Comparison of ENCODE assay signal across 23 mouse cellular contexts in genomic region chr13:109625466-109626129, GRCm38 (mm10).
DNase-seq lines count a peak whose midpoint lies in the region; ATAC-seq and TF ChIP-seq lines count a peak whose summit lies in the region.
"Had no signal": no experiment of that assay in that cellular context is flagged by ENCODE, and none has a peak within 500 bp of the region (broad histone marks: within the 10 kb centered on the region; RNA-seq: fewer than 3 reads in every experiment).

No protein-coding gene starts in this region.

- H3K4me1 ChIP-seq in heart, embryonic 13.5 days = peaks cover 34% of the 10 kb centered on the region
- no peaks in the 10 kb centered on the region for H3K4me1 ChIP-seq in testis, adult 2 months (ENCODE audit: control insufficient read depth, insufficient read depth, low read length)
- H3K4me1 ChIP-seq: forebrain, embryonic 13.5 days; hindbrain, embryonic 13.5 days; lung, embryonic 15.5 days; midbrain, embryonic 12.5 days; neural tube, embryonic 13.5 days had no signal

- intact Hi-C loops in heart, postnatal 10 days (cut with DNase I) = no loop called here

- H3K27ac ChIP-seq in heart, embryonic 13.5 days (replicated peaks) = peak overlapping the region; percentile 84
- no peak overlapping the region for H3K27ac ChIP-seq in testis, adult 2 months (ENCODE audit: control insufficient read depth, insufficient read depth, low read depth, low read length)
- H3K27ac ChIP-seq: forebrain, embryonic 13.5 days; hindbrain, embryonic 13.5 days; kidney, postnatal 0 days; limb, embryonic 13.5 days; lung, embryonic 15.5 days; midbrain, embryonic 12.5 days; neural tube, embryonic 13.5 days had no signal

- 77% methylated on average over 18 of the region's 18 CpGs for WGBS in heart, embryonic 13.5 days

- DNase-seq in heart, postnatal 10 days = no peak
- DNase-seq in testis, postnatal 10 days (ENCODE audit: low spot score) = no peak
- DNase-seq in ZHBTc4 (ENCODE audit: low read depth, low spot score) = peak; percentile 78
- no peak for DNase-seq in embryo, embryonic 10 days (ENCODE audit: low spot score)
- DNase-seq: adrenal gland, adult 8-10 months; B cell, adult 2 months; cerebellum, adult 2 months; cerebellum, postnatal 25 days; gastrocnemius, postnatal 25 days; kidney, adult 8-10 months; kidney, postnatal 4 days had no signal

- H3K4me3 ChIP-seq in heart, embryonic 13.5 days = no peak overlapping the region
- peak overlapping the region; percentile 74 for H3K4me3 ChIP-seq in testis, adult 2 months (ENCODE audit: control insufficient read depth, low read depth, low read length)
- H3K4me3 ChIP-seq: forebrain, embryonic 13.5 days; hindbrain, embryonic 13.5 days; limb, embryonic 13.5 days; lung, embryonic 15.5 days; midbrain, embryonic 12.5 days; neural tube, embryonic 13.5 days had no signal

- no peaks in the 10 kb centered on the region for H3K9me3 ChIP-seq in heart, embryonic 13.5 days
- H3K9me3 ChIP-seq: forebrain, embryonic 13.5 days; hindbrain, embryonic 13.5 days; limb, embryonic 13.5 days; lung, embryonic 15.5 days; midbrain, embryonic 12.5 days; neural tube, embryonic 13.5 days had no signal

- no peak overlapping the region for H3K9ac ChIP-seq in heart, embryonic 13.5 days
- H3K9ac ChIP-seq: forebrain, embryonic 13.5 days; hindbrain, embryonic 13.5 days; limb, embryonic 13.5 days; lung, embryonic 15.5 days; midbrain, embryonic 12.5 days; neural tube, embryonic 13.5 days had no signal

- no peaks in the 10 kb centered on the region for H3K36me3 ChIP-seq in heart, embryonic 13.5 days
- H3K36me3 ChIP-seq in testis, adult 2 months (ENCODE audit: control insufficient read depth, insufficient read depth, low read length) = no peaks in the 10 kb centered on the region
- H3K36me3 ChIP-seq: hindbrain, embryonic 13.5 days; limb, embryonic 13.5 days; lung, embryonic 15.5 days; midbrain, embryonic 12.5 days; neural tube, embryonic 13.5 days had no signal

- TF ChIP-seq POLR2A in testis, adult 2 months (IDR thresholded peaks at IDR 0.05; ENCODE audit: control insufficient read depth, low read depth, low read length) = no peak

- no peaks in the 10 kb centered on the region for H3K27me3 ChIP-seq in heart, embryonic 13.5 days (replicated peaks)
- H3K27me3 ChIP-seq in testis, adult 2 months (ENCODE audit: control insufficient read depth, insufficient read depth, low read length) = no peaks in the 10 kb centered on the region
- H3K27me3 ChIP-seq: forebrain, embryonic 13.5 days; hindbrain, embryonic 13.5 days; limb, embryonic 13.5 days; lung, embryonic 15.5 days; midbrain, embryonic 12.5 days; neural tube, embryonic 13.5 days had no signal

- TF ChIP-seq CTCF in testis, adult 2 months (IDR thresholded peaks at IDR 0.05; ENCODE audit: control insufficient read depth, insufficient read depth, insufficient replicate concordance, low read depth, low read length) = no peak

- H3K4me2 ChIP-seq in heart, embryonic 13.5 days = peak overlapping the region; percentile 10; the same call in 1 of the 2 replicates
- H3K4me2 ChIP-seq: forebrain, embryonic 13.5 days; hindbrain, embryonic 13.5 days; limb, embryonic 13.5 days; liver, embryonic 11.5 days; lung, embryonic 15.5 days; midbrain, embryonic 12.5 days; neural tube, embryonic 13.5 days had no signal

- no peak for ATAC-seq in heart, embryonic 13.5 days (ENCODE audit: extremely low read depth, insufficient number of reproducible peaks, low FRiP score, low TSS enrichment)
- ATAC-seq: activated CD4-positive, CD25-positive, alpha-beta regulatory T cell, adult 4 months; forebrain, embryonic 13.5 days; intestine, embryonic 16.5 days had no signal
